Mouse (Mus musculus): ENCODE results near the gene Rbfox1. TPM values are rescaled to one million over a fixed set of nuclear protein-coding genes. Genes with fewer than 3 reads are reported as not detected.

Gene Rbfox1
- 0.03 and 0.18 TPM in 2 replicates for polyA plus RNA-seq (2012; rRNA removed)

DNA sequence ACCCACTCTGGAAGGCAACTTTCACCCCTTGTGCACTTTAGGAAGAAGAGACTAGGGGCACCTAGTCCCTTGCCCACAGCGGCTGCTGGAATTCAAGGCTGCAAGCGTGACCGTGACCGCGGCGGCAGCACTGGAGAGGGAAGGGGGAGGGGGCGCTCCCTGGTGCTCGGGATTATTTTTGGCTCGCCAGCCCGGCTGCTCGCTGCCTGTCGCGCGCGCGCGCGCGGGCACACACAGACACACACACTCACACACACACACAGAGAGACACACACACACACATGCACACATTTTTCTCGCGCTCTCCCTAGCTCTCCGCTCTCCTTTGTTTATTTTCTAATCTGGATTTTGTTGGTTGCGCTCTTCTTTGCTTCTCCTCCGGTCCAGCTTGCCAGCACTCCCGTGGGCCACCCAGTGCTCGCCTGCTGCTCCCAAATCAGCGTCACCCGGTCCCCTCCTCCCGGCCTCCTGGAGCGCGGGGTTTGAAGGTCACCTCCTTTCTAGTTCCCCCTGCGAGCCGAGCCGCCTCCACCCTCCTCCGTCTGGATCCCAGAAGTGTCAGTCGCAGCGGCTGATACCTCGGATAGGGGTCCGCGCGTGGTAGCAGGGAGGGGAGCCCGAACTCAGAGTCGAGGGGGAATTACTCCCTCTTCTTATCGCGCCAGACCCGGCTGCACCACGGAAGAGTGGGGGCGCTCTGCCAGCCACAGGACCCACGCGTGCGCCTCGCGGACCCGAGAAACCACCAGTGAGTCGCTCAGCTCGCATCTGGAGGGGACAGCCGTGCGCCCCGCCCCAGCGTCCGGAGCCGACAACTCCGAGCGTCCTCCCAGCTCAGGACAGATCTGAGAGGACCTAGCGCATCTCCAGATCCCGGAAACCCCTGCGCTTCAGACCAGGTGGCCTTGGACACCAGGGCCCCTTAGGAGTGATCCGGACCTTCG, at the start of gene Rbfox1:
TSS of gene Rbfox1 (plus strand) at position 610 of the 944 bp plus-strand sequence.

